Mouse (Mus musculus) lung, embryonic 15.5 days (tissue): ENCODE results near the gene Snx14. TPM values are rescaled to one million over a fixed set of nuclear protein-coding genes. Genes with fewer than 3 reads are reported as not detected.

Experiments used
- ATAC-seq: fragments of 200-750 bp; cut with Nextera tagmentation; 2 replicates; pipeline ENCODE4 v1.8.0; 2017; ENCODE audit warnings: moderate number of reproducible peaks, borderline replicate concordance; ENCODE audit not compliant: low FRiP score, low TSS enrichment; ENCODE audit errors: extremely low read depth
- H3K27ac ChIP-seq: fragments of 300-500 bp; sonication (generic); 2 replicates; pipeline ENCODE4 v1.5.1; 2015; ENCODE audit warnings: moderate library complexity, mild to moderate bottlenecking, inconsistent platforms
- H3K27me3 ChIP-seq: fragments of 300-500 bp; sonication (generic); 2 replicates; pipeline ENCODE4 v1.6.1; 2015; ENCODE audit warnings: inconsistent platforms
- H3K36me3 ChIP-seq: fragments of 300-500 bp; sonication (generic); 2 replicates; pipeline ENCODE4 v1.6.1; 2015; ENCODE audit warnings: inconsistent platforms
- H3K4me1 ChIP-seq: fragments of 300-500 bp; sonication (generic); 2 replicates; pipeline ENCODE4 v1.6.1; 2015; ENCODE audit warnings: inconsistent platforms
- H3K4me2 ChIP-seq: fragments of 300-500 bp; sonication (generic); 2 replicates; pipeline ENCODE4 v1.6.1; 2015; ENCODE audit warnings: inconsistent platforms, mild to moderate bottlenecking, moderate library complexity
- H3K4me3 ChIP-seq: fragments of 300-500 bp; sonication (generic); 2 replicates; pipeline ENCODE4 v1.5.1; 2015; ENCODE audit warnings: mild to moderate bottlenecking, inconsistent platforms
- H3K9ac ChIP-seq: fragments of 300-500 bp; sonication (generic); 2 replicates; pipeline ENCODE4 v1.6.1; 2015; ENCODE audit warnings: inconsistent platforms
- H3K9me3 ChIP-seq: fragments of 300-500 bp; sonication (generic); 2 replicates; pipeline ENCODE4 v1.6.1; 2016; ENCODE audit warnings: inconsistent platforms
- WGBS: fragments of 180-500 bp; shearing (Covaris S2); methylation state at CpG from one replicate; pipeline ENCODE4 v1.1.7; 2015; 5-methylcytosine and 5-hydroxymethylcytosine counted together
- polyA plus RNA-seq: library from polyadenylated mRNA; unstranded; fragments of >200 nt; fragmentation: Nextera tagmentation; extraction: Ambion mirVana; gene quantifications from 2 replicates; pipeline ENCODE4 v1.2.1, GENCODE M21; 2015

Snx14 gene
- polyA plus RNA-seq, 1 experiment from 2014 or later: 27.5 TPM

- Histone ChIP-seq H3K36me3 (peaks cover 30% of the 10 kb centered on the region), H3K4me1 (no peaks in the 10 kb centered on the region), H3K27ac (no peak overlapping the region), H3K4me3 (no peak overlapping the region), H3K9ac (no peak overlapping the region), H3K9me3 (no peaks in the 10 kb centered on the region), H3K4me2 (no peak overlapping the region), H3K27me3 (no peaks in the 10 kb centered on the region)
- no peak for ATAC-seq
- 74% methylated on average over 7 of the region's 7 CpGs for WGBS
Observed at GRCm38 (mm10) chr9:88380076-88380475, 58.7 kb downstream of the Snx14 start.

GRCm38 (mm10) chr9:88379057-88379456, 59.7 kb downstream of the Snx14 start:
- no peak overlapping the region for H3K4me2 ChIP-seq
- no peaks in the 10 kb centered on the region for H3K27me3 ChIP-seq
- ATAC-seq: no peak
- no peak overlapping the region for H3K27ac ChIP-seq
- H3K4me1 ChIP-seq: no peaks in the 10 kb centered on the region
- H3K36me3 ChIP-seq: peaks cover 30% of the 10 kb centered on the region
- H3K9ac ChIP-seq: no peak overlapping the region
- no peak overlapping the region for H3K4me3 ChIP-seq
- H3K9me3 ChIP-seq: no peaks in the 10 kb centered on the region
- 89% methylated on average over 3 of the region's 3 CpGs for WGBS

GRCm38 (mm10) chr9:88377483-88377882, 61.3 kb downstream of the Snx14 start:
- no peaks in the 10 kb centered on the region for H3K9me3 ChIP-seq
- peaks cover 26% of the 10 kb centered on the region for H3K36me3 ChIP-seq

GRCm38 (mm10) chr9:88373001-88373400, 65.8 kb downstream of the Snx14 start:
- no peak overlapping the region for H3K4me2 ChIP-seq
- no peaks in the 10 kb centered on the region for H3K27me3 ChIP-seq
- WGBS: 72% methylated on average over 2 of the region's 2 CpGs
- H3K9me3 ChIP-seq: no peaks in the 10 kb centered on the region
- no peak for ATAC-seq
- no peak overlapping the region for H3K9ac ChIP-seq
- H3K4me1 ChIP-seq: no peaks in the 10 kb centered on the region
- no peak overlapping the region for H3K27ac ChIP-seq
- H3K4me3 ChIP-seq: no peak overlapping the region
- 0 out of 2 replicates have a peak, but pooled peaks cover 4% of the 10 kb centered on the region for H3K36me3 ChIP-seq

More at GRCm38 (mm10) chr9:88377483-88377882, 61.3 kb downstream of the Snx14 start:
- no peak overlapping the region for H3K4me3 ChIP-seq
- H3K9ac ChIP-seq: no peak overlapping the region
- ATAC-seq: no peak
- WGBS: 82% methylated on average over 5 of the region's 5 CpGs
- no peak overlapping the region for H3K4me2 ChIP-seq
- no peak overlapping the region for H3K27ac ChIP-seq
- no peaks in the 10 kb centered on the region for H3K4me1 ChIP-seq
- no peaks in the 10 kb centered on the region for H3K27me3 ChIP-seq

- ATAC-seq: no peak
- H3K4me2 ChIP-seq: no peak overlapping the region
- no peak overlapping the region for H3K9ac ChIP-seq
- WGBS: 83% methylated on average over 2 of the region's 2 CpGs
- H3K36me3 ChIP-seq: 0 out of 2 replicates have a peak, but pooled peaks cover 2% of the 10 kb centered on the region
- H3K4me1 ChIP-seq: no peaks in the 10 kb centered on the region
- H3K27me3 ChIP-seq: no peaks in the 10 kb centered on the region
- no peak overlapping the region for H3K27ac ChIP-seq
- H3K9me3 ChIP-seq: no peaks in the 10 kb centered on the region
- H3K4me3 ChIP-seq: no peak overlapping the region
Observed at GRCm38 (mm10) chr9:88371201-88371600, 67.6 kb downstream of the Snx14 start.

GRCm38 (mm10) chr9:88369666-88370065, 69.1 kb downstream of the Snx14 start:
- Histone ChIP-seq H3K9me3 (no peaks in the 10 kb centered on the region), H3K4me1 (no peaks in the 10 kb centered on the region), H3K9ac (no peak overlapping the region), H3K27ac (no peak overlapping the region), H3K27me3 (no peaks in the 10 kb centered on the region), H3K4me2 (no peak overlapping the region), H3K4me3 (no peak overlapping the region), H3K36me3 (no peaks in the 10 kb centered on the region)
- 84% methylated on average over 2 of the region's 2 CpGs for WGBS
- no peak for ATAC-seq

GRCm38 (mm10) chr9:88368476-88368875, 70.3 kb downstream of the Snx14 start:
- no peak overlapping the region for H3K4me3 ChIP-seq
- no peaks in the 10 kb centered on the region for H3K27me3 ChIP-seq
- no peak overlapping the region for H3K9ac ChIP-seq
- H3K36me3 ChIP-seq: no peaks in the 10 kb centered on the region
- H3K27ac ChIP-seq: no peak overlapping the region
- no peak overlapping the region for H3K4me2 ChIP-seq
- WGBS: 91% methylated on average over 5 of the region's 5 CpGs
- H3K4me1 ChIP-seq: no peaks in the 10 kb centered on the region
- no peaks in the 10 kb centered on the region for H3K9me3 ChIP-seq
- ATAC-seq: no peak

GRCm38 (mm10) chr9:88367751-88368150, 71.0 kb downstream of the Snx14 start:
- Histone ChIP-seq H3K4me2 (no peak overlapping the region), H3K9ac (no peak overlapping the region), H3K27me3 (no peaks in the 10 kb centered on the region), H3K9me3 (no peaks in the 10 kb centered on the region), H3K4me3 (no peak overlapping the region), H3K36me3 (no peaks in the 10 kb centered on the region), H3K27ac (no peak overlapping the region), H3K4me1 (no peaks in the 10 kb centered on the region)
- no peak for ATAC-seq
- 60% methylated on average over 1 of the region's 1 CpGs for WGBS

- Histone ChIP-seq H3K27ac (no peak overlapping the region), H3K36me3 (no peaks in the 10 kb centered on the region), H3K4me3 (no peak overlapping the region), H3K9me3 (no peaks in the 10 kb centered on the region), H3K27me3 (no peaks in the 10 kb centered on the region), H3K9ac (no peak overlapping the region), H3K4me1 (no peaks in the 10 kb centered on the region), H3K4me2 (no peak overlapping the region)
- ATAC-seq: no peak
- WGBS: 70% methylated on average over 5 of the region's 5 CpGs
Observed at GRCm38 (mm10) chr9:88367322-88367721, 71.4 kb downstream of the Snx14 start.

GRCm38 (mm10) chr9:88366819-88367218, 71.9 kb downstream of the Snx14 start:
- Histone ChIP-seq H3K4me3 (no peak overlapping the region), H3K27ac (no peak overlapping the region), H3K9ac (no peak overlapping the region), H3K27me3 (no peaks in the 10 kb centered on the region), H3K4me2 (no peak overlapping the region), H3K4me1 (no peaks in the 10 kb centered on the region), H3K36me3 (no peaks in the 10 kb centered on the region), H3K9me3 (no peaks in the 10 kb centered on the region)
- ATAC-seq: no peak
- 84% methylated on average over 4 of the region's 4 CpGs for WGBS

- no peak for ATAC-seq
- no peak overlapping the region for H3K27ac ChIP-seq
Observed at GRCm38 (mm10) chr9:88366308-88366707, 72.5 kb downstream of the Snx14 start.

GRCm38 (mm10) chr9:88363102-88363501, 75.7 kb downstream of the Snx14 start:
- H3K4me3 ChIP-seq: no peak overlapping the region
- no peaks in the 10 kb centered on the region; the same call in 1 of the 2 replicates for H3K4me1 ChIP-seq
- no peaks in the 10 kb centered on the region for H3K36me3 ChIP-seq
- 81% methylated on average over 3 of the region's 3 CpGs for WGBS
- no peaks in the 10 kb centered on the region for H3K9me3 ChIP-seq
- H3K4me2 ChIP-seq: no peak overlapping the region
- ATAC-seq: no peak
- no peaks in the 10 kb centered on the region for H3K27me3 ChIP-seq
- no peak overlapping the region for H3K27ac ChIP-seq
- H3K9ac ChIP-seq: no peak overlapping the region

More at GRCm38 (mm10) chr9:88366308-88366707, 72.5 kb downstream of the Snx14 start:
- H3K9me3 ChIP-seq: no peaks in the 10 kb centered on the region
- WGBS: 85% methylated on average over 4 of the region's 4 CpGs
- no peak overlapping the region for H3K9ac ChIP-seq
- H3K36me3 ChIP-seq: no peaks in the 10 kb centered on the region
- H3K4me1 ChIP-seq: no peaks in the 10 kb centered on the region; the same call in 1 of the 2 replicates
- no peaks in the 10 kb centered on the region for H3K27me3 ChIP-seq
- H3K4me2 ChIP-seq: no peak overlapping the region
- no peak overlapping the region for H3K4me3 ChIP-seq
